Mouse (Mus musculus): Measurements from ENCODE around the gene Wnt9a. TPM values are rescaled to one million over a fixed set of nuclear protein-coding genes. Genes with fewer than 3 reads are reported as not detected.
"Not testable (repeated sequence)": the region's sequence is repeated elsewhere in the genome, so short reads cannot be mapped to it uniquely, and the experiment has no call there.

Gene Wnt9a
- total RNA-seq (2021): 1 to 10 TPM; 2.7 to 2.9 TPM
- long read RNA-seq, partial matches to known transcripts: 0 of 6 reads
- long read RNA-seq, other reads (novel, unspliced or antisense): 5 of 6 reads

DNA sequence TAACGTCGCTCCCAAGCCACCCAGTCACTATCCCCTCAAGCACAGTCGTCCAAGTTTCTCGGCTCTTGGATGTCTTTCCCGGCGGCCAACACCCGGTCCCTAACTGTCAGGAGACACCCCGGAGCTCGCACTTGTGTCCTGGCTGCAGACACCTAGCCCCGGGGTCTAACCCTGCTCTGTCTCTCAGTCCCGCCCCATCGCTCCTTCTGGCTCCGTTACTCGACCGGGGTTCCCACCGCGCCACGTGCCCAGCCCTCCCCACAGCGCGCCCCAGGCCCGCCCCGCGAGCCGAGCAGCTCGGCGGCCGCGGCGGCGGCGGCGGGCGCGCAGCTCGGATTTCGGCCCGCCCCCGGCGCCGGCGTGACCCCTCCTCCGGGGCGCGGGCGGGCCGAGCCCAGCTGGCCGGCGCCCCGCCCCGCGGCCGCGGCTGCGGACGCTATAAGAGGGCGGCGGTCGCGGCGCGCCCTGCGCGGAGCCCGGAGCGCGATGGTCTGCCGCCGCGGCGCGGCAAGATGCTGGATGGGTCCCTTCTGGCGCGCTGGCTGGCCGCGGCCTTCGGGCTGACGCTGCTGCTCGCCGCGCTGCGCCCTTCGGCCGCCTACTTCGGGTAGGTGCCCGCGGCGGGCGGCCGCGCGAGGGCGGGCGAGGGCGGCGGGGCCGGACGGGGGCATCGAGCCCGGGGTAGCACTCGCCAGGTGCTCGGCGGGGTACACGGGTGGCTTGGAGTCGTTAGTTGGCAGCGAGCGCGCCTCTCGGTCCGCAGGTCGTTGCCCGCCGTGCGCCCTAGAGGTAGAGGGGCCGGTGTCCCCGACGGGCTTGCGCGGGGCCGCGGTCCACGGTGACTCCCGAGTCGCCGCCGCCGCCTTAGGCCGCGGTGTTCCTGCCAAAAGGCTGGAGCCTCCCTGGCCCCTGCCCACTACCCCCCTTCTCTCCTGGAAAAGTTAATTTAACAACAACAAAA, at the start of gene Wnt9a:
Wnt9a (plus strand) TSS at position 468 of the 961 bp plus-strand sequence.
- DNase-seq (ENCODE audit: low spot score in 2 of 2): peak; percentile 20 to 55

DNA sequence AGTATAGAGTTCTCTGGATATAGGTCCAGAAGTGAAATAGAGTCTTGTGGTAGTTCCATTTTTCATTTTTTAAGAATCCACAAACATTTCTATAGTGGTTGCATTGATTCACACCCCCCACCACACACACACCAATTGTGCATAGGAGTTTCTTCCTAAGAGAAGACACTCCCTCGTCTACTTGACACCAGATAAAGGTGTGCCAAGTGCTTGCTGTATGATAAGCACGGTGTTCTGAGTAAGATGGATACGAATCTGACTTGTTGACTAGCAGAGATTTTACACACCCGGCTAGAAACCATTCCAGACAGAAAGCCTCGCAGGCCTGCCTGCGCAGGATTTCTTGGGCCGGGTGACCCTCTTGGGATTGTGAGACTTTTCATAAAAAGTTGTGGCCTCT, 47.1 kb upstream of the Wnt9a start:
- no peak for DNase-seq (ENCODE audit: low spot score in 2 of 2)

DNA sequence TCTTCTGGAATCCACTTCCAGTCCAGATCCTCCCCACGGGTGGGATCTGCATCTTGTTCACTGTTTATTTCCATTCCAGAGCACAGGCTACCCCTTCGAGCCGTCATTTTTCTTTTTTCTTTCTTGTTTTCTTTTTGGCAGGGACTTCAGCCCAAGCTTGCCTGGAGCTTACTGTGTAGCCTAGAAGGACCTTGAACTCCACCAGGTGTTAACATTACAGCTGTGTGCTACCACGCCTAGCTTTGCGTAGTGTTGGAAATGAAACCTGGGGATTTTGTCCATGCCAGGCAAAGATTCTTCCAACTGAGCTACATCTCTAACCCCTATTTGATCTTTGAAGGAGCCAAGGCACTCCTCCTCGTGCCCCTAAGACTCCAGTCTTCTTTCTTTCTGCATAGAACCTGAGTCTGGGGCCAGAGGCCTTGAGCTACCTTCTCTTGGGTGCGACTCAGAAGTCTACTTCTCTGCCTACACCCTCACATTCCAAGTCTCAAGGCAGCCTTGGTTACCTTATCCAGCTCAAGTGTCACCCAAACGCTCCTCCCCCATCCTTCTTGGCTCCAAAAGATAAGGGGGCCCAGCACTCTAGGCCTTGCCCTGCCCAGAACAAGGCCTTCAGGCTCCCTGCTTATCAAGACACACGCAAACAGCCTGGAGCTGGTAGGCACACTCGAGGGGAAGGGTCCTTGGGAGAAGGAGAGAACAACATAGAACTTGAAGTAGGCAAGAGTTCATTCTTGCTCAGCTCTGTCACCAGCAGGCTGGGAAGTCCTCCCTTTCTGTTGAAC, 45.8 kb upstream of the Wnt9a start:
- no peak for DNase-seq (ENCODE audit: low spot score in 2 of 2)

DNA sequence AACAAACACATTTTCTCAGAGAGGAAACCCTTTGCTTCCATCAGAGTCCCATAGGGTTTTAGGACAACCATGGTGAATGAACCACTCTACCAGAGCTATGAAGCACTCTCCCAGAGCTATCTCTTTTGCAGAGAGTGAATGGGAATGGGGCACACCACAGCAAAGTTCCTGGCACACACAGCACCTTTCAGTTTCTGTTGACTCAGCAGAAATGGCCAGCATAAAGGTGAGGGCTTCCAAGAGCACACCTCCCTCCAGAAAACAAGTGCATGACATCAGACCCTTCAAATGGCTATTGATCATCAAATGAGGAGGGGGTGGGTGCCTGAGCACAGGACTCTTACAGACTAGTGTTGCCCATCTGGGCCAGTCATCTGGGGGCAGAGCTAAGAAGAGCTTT, 44.4 kb upstream of the Wnt9a start:
- no peak for DNase-seq (ENCODE audit: low spot score in 2 of 2)

DNA sequence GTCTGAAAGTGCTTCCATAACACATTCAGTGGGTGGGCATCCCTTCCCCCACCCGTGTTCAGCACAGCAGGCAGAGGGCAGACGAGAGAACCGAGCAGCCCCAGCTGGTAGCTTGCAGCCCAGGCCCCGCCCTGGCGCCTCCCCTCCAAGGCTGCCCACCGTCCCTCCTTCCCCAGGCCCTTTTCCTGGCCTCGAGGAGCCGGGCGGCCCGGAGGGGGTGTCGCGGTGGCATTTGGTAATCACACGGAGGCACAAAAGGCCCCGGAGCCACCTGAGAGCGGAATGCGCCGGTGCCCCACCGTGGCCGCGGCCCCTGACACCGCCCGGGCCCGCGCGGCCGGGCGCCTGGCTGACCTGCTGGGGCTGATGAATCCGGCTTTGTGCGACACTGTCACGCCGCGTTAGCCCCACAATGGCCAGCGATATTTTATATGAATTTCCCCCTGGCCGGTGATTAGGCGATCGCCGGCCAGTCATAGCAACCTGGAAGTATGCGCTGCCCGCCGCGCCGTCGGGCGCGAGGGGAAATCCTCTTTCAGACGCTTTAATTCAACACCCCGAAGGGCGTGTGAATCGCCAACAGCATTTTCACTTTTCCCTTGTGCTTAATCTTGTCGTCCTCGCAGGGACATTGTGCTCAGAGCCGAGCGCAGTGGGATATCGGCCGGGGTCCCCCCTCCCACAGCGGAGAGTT, 42.7 kb upstream of the Wnt9a start:
- peak; percentile 68 to 78 for DNase-seq (ENCODE audit: low spot score in 2 of 2)

DNA sequence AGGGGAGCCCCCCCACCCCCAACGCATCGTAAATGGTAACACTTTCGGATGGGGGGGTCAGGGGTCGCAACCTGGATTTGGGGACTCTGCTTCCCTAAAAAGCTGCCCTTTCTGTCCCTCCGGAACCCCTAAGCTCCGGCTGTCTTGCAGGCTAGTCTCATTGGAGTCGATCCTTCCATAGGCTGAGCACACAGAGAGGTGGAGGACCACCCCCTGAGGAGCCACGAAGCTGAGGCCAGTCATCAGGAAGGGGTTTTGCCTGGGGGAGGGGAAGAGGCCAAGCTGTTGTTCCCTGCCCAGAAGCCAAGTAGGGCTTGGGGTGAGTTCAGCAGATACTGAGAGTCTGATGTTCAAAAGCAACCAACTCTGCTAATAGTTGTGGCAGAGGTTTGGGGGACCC, 42.1 kb upstream of the Wnt9a start:
- DNase-seq (ENCODE audit: low spot score in 2 of 2): no peak

DNA sequence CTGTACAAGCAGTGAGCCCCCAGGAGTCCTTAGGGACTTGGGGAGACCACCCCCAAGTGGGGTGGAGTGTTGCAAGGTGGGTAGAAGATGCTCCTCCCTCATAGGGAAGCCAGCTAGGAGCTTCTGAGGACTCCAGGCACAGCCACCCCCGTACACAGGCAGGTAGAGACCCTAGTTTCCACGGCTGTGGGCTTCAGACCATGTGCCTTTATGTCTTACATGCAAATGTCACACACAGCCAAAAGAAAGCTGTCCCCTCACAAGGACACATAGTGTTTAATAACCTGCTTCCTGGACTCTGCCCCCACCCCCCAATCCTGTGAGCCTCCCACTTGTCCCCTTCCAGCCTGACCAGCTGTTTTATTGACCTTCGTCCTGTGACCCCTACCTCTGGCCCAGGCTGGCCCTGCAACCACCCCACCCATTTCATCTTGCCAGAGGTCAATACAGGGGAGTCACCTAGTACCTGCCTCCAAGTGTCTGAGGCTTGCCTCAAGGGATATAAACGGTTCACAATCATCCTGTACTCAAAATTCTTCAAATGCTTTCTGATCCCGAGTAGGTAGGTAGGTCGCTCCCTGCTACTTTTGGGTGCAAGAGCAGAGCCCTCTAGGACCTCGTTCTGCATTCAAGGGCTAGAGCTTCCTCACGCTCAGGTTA, 41.4 kb upstream of the Wnt9a start:
- no peak for DNase-seq (ENCODE audit: low spot score in 2 of 2)

DNA sequence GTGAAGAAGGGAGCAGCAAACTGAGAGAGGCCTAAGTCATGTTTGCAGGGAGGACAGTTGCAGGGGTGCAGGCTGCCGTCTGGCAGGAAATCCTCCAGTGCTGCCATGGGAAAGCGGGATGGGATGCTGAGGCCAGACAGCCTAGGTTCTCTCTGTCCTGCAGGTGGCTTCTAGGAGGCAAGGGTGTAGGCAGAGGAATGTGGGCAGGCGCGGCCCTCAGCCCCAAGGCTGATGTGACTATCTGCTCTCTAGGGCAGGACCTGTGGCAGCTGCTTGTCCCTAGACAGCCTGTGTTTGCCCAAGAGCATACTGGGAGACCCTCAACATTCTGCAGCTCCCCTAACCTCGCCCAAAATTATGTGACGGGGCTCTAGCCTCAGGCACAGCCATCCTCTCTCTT, 40.0 kb upstream of the Wnt9a start:
- no peak for DNase-seq (ENCODE audit: low spot score in 2 of 2)

DNA sequence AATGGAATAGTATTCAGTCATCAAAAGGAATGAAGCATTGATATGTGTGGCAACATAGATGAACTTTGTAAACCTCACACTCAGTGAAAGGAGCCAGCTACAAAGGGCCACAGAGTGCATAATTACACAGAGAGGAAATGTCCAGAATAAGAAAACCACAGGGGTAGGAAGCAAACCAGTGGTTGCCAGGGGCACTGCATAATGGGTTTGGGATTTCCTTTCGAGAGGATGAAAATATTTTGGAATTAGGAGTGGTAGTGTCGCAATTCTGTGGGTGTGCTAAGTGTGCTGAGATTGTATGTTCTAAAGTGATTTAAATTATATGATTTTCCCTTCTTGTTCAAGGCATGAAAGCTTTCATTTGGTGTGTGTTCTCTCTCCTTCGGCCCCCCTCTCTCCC, 32.5 kb upstream of the Wnt9a start:
- no peak for DNase-seq (ENCODE audit: low spot score in 2 of 2)

DNA sequence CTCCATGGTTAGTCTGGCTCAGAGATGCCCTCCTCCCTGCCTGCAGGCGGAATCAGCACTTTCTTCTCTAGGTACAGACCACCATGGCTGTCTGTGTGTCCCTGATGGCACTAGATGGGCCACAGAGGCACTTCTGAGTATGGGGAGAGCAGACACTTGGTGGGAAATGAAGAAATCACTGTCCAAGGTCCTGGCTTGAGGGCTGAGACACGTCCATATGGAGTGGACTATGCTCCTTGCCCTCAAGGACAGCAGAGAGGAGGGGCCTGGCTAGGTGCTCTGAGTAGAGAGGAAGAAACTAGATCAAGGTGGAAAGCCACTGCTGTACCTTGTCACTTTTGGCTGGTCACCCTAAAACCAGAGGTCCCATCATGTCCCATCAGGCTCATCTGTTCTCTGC, 29.9 kb upstream of the Wnt9a start:
- no peak for DNase-seq (ENCODE audit: low spot score in 2 of 2)

DNA sequence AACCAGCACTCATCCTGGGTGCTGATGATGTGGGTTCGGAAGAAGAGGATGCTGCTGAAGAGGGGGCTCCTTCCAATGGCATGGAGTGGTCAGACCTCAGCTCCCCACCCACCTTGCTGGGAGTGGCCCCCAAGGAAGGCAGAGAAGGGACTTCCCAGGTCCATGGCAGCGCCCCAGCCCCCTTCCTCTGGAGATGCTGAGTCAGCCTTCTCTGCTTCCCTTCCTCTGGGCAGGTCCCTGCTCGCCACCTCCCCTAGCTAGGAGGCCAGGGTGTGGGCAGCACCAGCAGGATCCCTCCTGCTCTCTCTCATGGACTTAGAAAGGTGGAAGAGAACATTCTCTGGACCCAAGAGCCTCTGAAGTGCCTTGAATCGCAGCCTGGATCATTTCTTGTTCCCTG, 28.7 kb upstream of the Wnt9a start:
- no peak for DNase-seq (ENCODE audit: low spot score in 2 of 2)

DNA sequence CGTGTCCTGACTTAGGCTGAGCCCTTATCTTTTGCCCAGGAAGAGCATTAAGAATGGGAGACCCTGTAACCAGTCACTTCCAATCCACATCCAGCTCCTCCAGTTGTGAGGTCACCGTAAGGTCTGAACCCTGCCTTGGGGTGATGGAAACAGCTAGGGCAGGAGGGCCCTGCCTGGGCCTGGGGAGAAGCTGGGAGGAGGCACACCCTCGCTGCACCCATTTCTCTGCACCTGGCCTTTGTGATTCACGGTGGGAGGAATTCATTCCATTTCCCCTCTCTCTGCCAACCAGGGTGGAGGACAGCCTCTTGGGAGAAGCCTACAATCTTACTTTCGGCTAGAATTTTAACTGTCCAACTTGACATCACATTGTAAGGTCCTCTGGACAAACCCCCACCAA, 24.6 kb upstream of the Wnt9a start:
- no peak for DNase-seq (ENCODE audit: low spot score in 2 of 2)

DNA sequence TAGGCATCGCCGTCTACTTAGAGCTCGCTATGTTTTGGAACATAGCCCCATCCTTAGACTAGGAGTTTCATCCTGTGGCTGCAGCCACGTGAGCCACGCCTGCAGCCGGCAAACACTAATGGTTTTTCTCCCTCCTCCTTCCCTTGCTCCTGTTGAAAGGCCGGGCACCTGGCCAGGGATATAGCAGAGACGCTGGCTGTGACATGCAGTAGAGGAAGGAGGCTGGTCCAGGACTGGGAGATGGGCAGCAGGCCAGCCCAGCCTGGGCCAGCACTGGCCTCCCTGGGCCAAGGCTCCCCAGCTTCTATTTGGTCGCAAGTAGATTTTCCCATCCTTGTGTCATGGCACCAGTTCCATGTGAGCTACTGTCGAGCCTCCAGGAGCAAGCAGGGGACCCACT, 23.8 kb upstream of the Wnt9a start:
- peak; percentile 37 to 60 for DNase-seq (ENCODE audit: low spot score in 2 of 2)

DNA sequence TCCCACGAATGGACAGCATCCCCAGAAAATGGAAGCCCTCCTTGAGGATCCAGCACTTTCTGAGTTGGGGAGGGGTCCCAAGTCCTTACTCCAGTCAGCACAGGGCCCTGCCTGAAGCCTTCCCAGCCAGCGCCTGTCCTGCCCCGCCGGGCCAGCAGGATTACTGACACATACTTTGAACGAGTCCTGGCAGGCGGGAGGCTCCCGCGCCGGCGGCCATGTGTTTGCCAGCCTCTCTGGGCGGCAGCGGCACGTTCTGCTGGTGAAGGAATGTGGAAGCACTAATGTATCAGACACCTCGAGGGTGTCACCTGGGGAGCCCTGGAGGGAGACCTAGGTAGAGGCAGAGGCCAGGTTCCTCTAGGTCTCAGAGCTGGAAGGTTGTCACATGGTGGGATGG, 22.6 kb upstream of the Wnt9a start:
- DNase-seq (ENCODE audit: low spot score in 2 of 2): no peak

DNA sequence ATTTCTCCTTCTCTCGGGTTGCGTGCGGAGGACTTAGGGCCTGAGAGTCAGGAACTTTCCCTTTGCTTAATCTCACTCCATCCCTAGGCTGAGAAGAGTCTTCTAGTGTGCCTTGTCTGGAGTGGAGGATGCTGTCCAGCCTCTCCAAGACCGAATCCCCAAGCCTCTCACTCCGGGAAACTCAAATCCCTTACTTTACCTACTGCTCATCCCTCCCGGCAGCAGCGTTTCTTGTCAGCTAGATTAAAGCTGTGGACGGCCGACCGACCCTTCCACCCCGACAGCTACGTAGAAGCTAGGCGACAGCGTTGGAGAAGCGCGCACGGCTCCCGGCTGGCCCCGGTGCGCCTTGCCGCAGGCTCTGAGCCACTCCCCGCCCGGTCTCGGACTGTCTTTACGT, 17.0 kb upstream of the Wnt9a start:
- DNase-seq (ENCODE audit: low spot score in 2 of 2): no peak

DNA sequence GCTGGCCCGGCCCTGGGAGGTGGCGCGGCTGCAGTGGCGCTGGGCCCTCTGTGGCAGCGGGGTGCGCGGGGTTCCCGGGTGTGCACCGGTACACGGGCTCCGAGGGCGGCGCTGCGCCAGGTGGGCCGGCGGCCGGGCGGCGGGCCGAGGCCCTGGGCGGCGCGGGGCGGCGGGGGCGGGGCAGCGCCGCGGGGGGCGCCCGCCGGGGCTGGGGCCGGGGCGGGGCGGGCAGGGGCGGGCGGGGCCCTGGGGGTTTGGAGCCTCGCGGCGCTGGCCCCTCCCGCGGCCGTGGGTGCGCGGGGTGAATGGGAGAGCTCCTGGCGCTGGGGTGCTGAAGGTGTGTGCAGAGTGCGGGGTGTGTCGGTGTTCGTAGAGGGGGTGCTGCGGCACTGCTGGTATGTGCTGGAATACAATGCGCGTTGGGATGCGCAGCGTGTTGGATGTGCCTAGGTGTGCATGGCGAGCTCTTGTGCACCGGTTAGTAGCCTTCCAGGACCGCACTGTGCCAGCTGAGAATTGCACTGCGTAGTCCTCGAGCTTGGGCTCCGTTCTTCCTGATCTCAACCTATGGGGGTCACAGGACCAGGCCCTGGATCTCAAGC, 15.9 kb upstream of the Wnt9a start, which contains the start of gene Wnt3a:
Wnt3a (minus strand) TSS at position 51 of the 602 bp plus-strand sequence.
- DNase-seq (ENCODE audit: low spot score in 2 of 2): no peak

DNA sequence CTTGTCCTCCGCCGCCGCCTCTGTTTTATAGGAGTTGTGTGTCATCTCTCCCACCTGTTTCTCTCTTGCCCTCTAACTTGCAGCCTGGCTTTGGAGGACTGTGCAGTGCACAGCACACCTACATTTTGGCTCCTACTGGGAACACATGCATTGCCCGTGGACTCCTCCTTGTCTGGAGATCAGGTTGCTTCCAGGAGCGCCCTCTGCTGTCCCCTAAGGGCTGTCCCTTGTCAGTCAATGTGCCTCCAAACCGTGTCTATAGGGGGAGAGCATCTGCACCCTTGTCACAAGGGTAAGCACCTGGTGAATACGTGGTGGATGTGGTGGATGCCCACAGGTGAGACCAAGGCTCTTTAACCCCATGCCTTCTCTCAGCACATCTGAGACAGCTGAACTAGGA, 13.1 kb upstream of the Wnt9a start:
- peak; percentile 45 to 56 for DNase-seq (ENCODE audit: low spot score in 2 of 2)

DNA sequence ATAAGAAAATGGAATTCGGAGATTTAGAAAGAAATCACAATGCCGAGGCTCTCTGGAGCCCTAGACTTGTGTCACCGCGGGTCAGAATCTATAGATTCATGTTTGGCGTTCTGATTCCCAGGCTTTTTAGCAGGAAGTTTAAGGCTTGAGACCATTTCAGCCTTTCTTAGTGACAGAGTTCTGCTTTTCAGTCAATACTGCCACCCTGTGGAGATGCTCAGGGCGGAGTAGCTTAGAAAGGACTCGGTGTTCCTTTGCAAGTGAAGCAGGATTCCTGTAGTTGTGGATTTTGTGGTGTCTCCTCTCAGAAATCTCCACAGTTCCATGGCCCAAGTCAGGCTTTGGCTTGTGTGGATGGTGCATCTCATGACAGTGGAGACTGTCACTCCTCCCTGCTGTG, 8.8 kb upstream of the Wnt9a start:
- peak; percentile 71 to 79 for DNase-seq (ENCODE audit: low spot score in 2 of 2)

DNA sequence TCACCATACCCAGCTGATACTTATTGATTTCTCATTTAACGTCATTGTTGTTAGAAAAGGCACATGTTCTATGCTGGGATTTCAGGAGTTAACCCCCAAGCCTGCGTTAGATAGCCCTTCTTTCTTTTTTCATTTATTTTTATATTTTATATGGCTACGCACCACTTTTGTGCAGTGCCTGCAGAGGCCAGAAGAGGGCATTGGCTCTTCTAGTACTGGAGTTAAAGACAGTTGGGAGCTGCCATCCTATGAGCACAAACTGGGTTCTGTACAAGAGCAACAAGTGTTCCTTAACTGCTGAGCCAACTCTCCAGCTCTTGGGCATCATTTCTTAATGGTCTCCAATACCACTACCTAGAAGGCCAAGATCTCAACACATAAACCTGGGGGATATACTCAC, 6.5 kb upstream of the Wnt9a start:
- peak; percentile 46 to 55 for DNase-seq (ENCODE audit: low spot score in 2 of 2)

DNA sequence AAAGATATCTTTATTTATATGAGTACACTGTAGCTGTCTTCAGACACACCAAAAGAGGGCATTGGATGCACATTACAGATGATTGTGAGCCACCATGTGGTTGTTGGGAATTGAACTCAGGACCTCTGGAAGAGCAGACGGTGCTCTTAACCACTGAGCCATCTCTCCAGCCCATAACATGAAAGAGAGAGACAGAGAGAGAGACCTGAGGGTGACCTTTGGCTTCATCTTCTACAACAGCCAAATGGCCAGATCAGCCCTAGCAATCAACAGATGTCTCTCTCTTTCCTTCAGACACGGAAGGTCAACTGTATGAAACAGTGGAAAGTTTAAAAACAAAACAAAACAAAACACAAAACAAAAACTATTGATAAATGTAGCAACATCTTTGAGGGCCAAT, 5.7 kb upstream of the Wnt9a start:
- DNase-seq (ENCODE audit: low spot score in 2 of 2): not testable (repeated sequence)

Data from layer of hippocampus, postnatal 10 days (tissue).